Mouse (Mus musculus): Measurements from ENCODE around the gene Gapvd1. TPM values are rescaled to one million over a fixed set of nuclear protein-coding genes. Genes with fewer than 3 reads are reported as not detected.
A peak's percentile ranks its signal among the peaks of the same experiment; 100 is the strongest.

Gene Gapvd1
- polyA plus RNA-seq, 1 experiment from 2014 or later = 102 TPM

GRCm38 (mm10) chr2:34668440-34669191 is 86.4 kb downstream of the Gapvd1 start:
- H3K4me2 ChIP-seq = no peak overlapping the region
- DNase-seq (ENCODE audit: low spot score, missing footprints) = peak; percentile 84

GRCm38 (mm10) chr2:34667820-34668219 is 87.2 kb downstream of the Gapvd1 start:
- Histone ChIP-seq H3K9ac (ENCODE audit: low read length) (no peak overlapping the region), H3K36me3 (ENCODE audit: control insufficient read depth, insufficient read depth, low read length) (no peaks in the 10 kb centered on the region), H3K9me3 (ENCODE audit: control insufficient read depth, low read length) (no peaks in the 10 kb centered on the region), H3K27ac (ENCODE audit: low read depth, low read length) (no peak overlapping the region), H3K4me2 (no peak overlapping the region), H3K4me1 (ENCODE audit: control insufficient read depth, insufficient read depth, low read length) (peaks cover 3% of the 10 kb centered on the region; the same call in 1 of the 2 replicates), H3K27me3 (ENCODE audit: control insufficient read depth, insufficient read depth, low read length) (no peaks in the 10 kb centered on the region), H3K4me3 (ENCODE audit: low read depth, low read length) (no peak overlapping the region)
- ATAC-seq (ENCODE audit: low FRiP score) = no peak
- 32% methylated on average over 10 of the region's 10 CpGs for WGBS
- DNase-seq (ENCODE audit: low spot score, missing footprints) = peak; percentile 74

More at GRCm38 (mm10) chr2:34668440-34669191, 86.4 kb downstream of the Gapvd1 start:
- Histone ChIP-seq H3K9me3 (ENCODE audit: control insufficient read depth, low read length) (no peaks in the 10 kb centered on the region), H3K4me1 (ENCODE audit: control insufficient read depth, insufficient read depth, low read length) (peaks cover 3% of the 10 kb centered on the region; the same call in 1 of the 2 replicates), H3K9ac (ENCODE audit: low read length) (no peak overlapping the region), H3K4me3 (ENCODE audit: low read depth, low read length) (no peak overlapping the region), H3K27me3 (ENCODE audit: control insufficient read depth, insufficient read depth, low read length) (no peaks in the 10 kb centered on the region), H3K36me3 (ENCODE audit: control insufficient read depth, insufficient read depth, low read length) (no peaks in the 10 kb centered on the region), H3K27ac (ENCODE audit: low read depth, low read length) (no peak overlapping the region)
- 50% methylated on average over 17 of the region's 17 CpGs for WGBS
- ATAC-seq (ENCODE audit: low FRiP score) = no peak

- H3K4me1 ChIP-seq (ENCODE audit: control insufficient read depth, insufficient read depth, low read length) = 0 out of 2 replicates have a peak, but pooled peaks cover 5% of the 10 kb centered on the region
- peaks cover 6% of the 10 kb centered on the region for H3K27me3 ChIP-seq (ENCODE audit: control insufficient read depth, insufficient read depth, low read length)
- H3K9me3 ChIP-seq (ENCODE audit: control insufficient read depth, low read length) = no peaks in the 10 kb centered on the region
- no peak overlapping the region for H3K9ac ChIP-seq (ENCODE audit: low read length)
- H3K4me3 ChIP-seq (ENCODE audit: low read depth, low read length) = no peak overlapping the region
- WGBS = 63% methylated on average over 11 of the region's 11 CpGs
- no peak for ATAC-seq (ENCODE audit: low FRiP score)
- no peak overlapping the region for H3K4me2 ChIP-seq
- DNase-seq (ENCODE audit: low spot score, missing footprints) = no peak
- no peaks in the 10 kb centered on the region for H3K36me3 ChIP-seq (ENCODE audit: control insufficient read depth, insufficient read depth, low read length)
- H3K27ac ChIP-seq (ENCODE audit: low read depth, low read length) = no peak overlapping the region
Measured at GRCm38 (mm10) chr2:34647410-34647809, 107.6 kb downstream of the Gapvd1 start.

GRCm38 (mm10) chr2:34646541-34646865 is 108.5 kb downstream of the Gapvd1 start:
- Histone ChIP-seq H3K4me3 (ENCODE audit: low read depth, low read length) (peak overlapping the region; percentile 26; the same call in 1 of the 2 replicates), H3K4me2 (peak overlapping the region; percentile 43)
- WGBS = 9% methylated on average over 5 of the region's 5 CpGs

GRCm38 (mm10) chr2:34645851-34646540 is 109.0 kb downstream of the Gapvd1 start:
- WGBS = 15% methylated on average over 21 of the region's 21 CpGs
- Histone ChIP-seq H3K36me3 (ENCODE audit: control insufficient read depth, insufficient read depth, low read length) (no peaks in the 10 kb centered on the region), H3K27ac (ENCODE audit: low read depth, low read length) (no peak overlapping the region), H3K9me3 (ENCODE audit: control insufficient read depth, low read length) (no peaks in the 10 kb centered on the region), H3K9ac (ENCODE audit: low read length) (peak overlapping the region; percentile 34), H3K4me2 (peak overlapping the region; percentile 43), H3K27me3 (ENCODE audit: control insufficient read depth, insufficient read depth, low read length) (peaks cover 6% of the 10 kb centered on the region), H3K4me3 (ENCODE audit: low read depth, low read length) (peak overlapping the region; percentile 26), H3K4me1 (ENCODE audit: control insufficient read depth, insufficient read depth, low read length) (0 out of 2 replicates have a peak, but pooled peaks cover 5% of the 10 kb centered on the region)
- DNase-seq (ENCODE audit: low spot score, missing footprints) (peak; percentile 92), ATAC-seq (ENCODE audit: low FRiP score) (peak; percentile 84)

More at GRCm38 (mm10) chr2:34646541-34646865, 108.5 kb downstream of the Gapvd1 start:
- peaks cover 6% of the 10 kb centered on the region for H3K27me3 ChIP-seq (ENCODE audit: control insufficient read depth, insufficient read depth, low read length)
- no peaks in the 10 kb centered on the region for H3K36me3 ChIP-seq (ENCODE audit: control insufficient read depth, insufficient read depth, low read length)
- no peaks in the 10 kb centered on the region for H3K9me3 ChIP-seq (ENCODE audit: control insufficient read depth, low read length)
- H3K27ac ChIP-seq (ENCODE audit: low read depth, low read length) = no peak overlapping the region
- H3K4me1 ChIP-seq (ENCODE audit: control insufficient read depth, insufficient read depth, low read length) = 0 out of 2 replicates have a peak, but pooled peaks cover 5% of the 10 kb centered on the region
- no peak for DNase-seq (ENCODE audit: low spot score, missing footprints)
- no peak overlapping the region for H3K9ac ChIP-seq (ENCODE audit: low read length)
- no peak for ATAC-seq (ENCODE audit: low FRiP score)

- no peak overlapping the region for H3K4me3 ChIP-seq (ENCODE audit: low read depth, low read length)
- H3K27me3 ChIP-seq (ENCODE audit: control insufficient read depth, insufficient read depth, low read length) = peaks cover 6% of the 10 kb centered on the region
- H3K36me3 ChIP-seq (ENCODE audit: control insufficient read depth, insufficient read depth, low read length) = no peaks in the 10 kb centered on the region
- 0 out of 2 replicates have a peak, but pooled peaks cover 5% of the 10 kb centered on the region for H3K4me1 ChIP-seq (ENCODE audit: control insufficient read depth, insufficient read depth, low read length)
- H3K9me3 ChIP-seq (ENCODE audit: control insufficient read depth, low read length) = no peaks in the 10 kb centered on the region
- WGBS = 25% methylated on average over 22 of the region's 22 CpGs
- no peak overlapping the region for H3K9ac ChIP-seq (ENCODE audit: low read length)
- DNase-seq (ENCODE audit: low spot score, missing footprints) (peak; percentile 90), ATAC-seq (ENCODE audit: low FRiP score) (0 out of 2 replicates have a peak, but pooled peaks have one; percentile 8)
- H3K4me2 ChIP-seq = no peak overlapping the region
- H3K27ac ChIP-seq (ENCODE audit: low read depth, low read length) = no peak overlapping the region
Measured at GRCm38 (mm10) chr2:34644571-34645526, 110.2 kb downstream of the Gapvd1 start.

GRCm38 (mm10) chr2:34642351-34642750 is 112.7 kb downstream of the Gapvd1 start:
- WGBS = 34% methylated on average over 2 of the region's 2 CpGs
- Histone ChIP-seq H3K4me3 (ENCODE audit: low read depth, low read length) (no peak overlapping the region), H3K27ac (ENCODE audit: low read depth, low read length) (no peak overlapping the region), H3K27me3 (ENCODE audit: control insufficient read depth, insufficient read depth, low read length) (peaks cover 6% of the 10 kb centered on the region), H3K9ac (ENCODE audit: low read length) (no peak overlapping the region), H3K9me3 (ENCODE audit: control insufficient read depth, low read length) (no peaks in the 10 kb centered on the region), H3K4me1 (ENCODE audit: control insufficient read depth, insufficient read depth, low read length) (0 out of 2 replicates have a peak, but pooled peaks cover 5% of the 10 kb centered on the region), H3K4me2 (no peak overlapping the region), H3K36me3 (ENCODE audit: control insufficient read depth, insufficient read depth, low read length) (no peaks in the 10 kb centered on the region)
- ATAC-seq (ENCODE audit: low FRiP score) = no peak
- DNase-seq (ENCODE audit: low spot score, missing footprints) = no peak

GRCm38 (mm10) chr2:34639725-34640124 is 115.3 kb downstream of the Gapvd1 start:
- DNase-seq (ENCODE audit: low spot score, missing footprints) (peak; percentile 84), ATAC-seq (ENCODE audit: low FRiP score) (no peak)
- Histone ChIP-seq H3K36me3 (ENCODE audit: control insufficient read depth, insufficient read depth, low read length) (no peaks in the 10 kb centered on the region), H3K27ac (ENCODE audit: low read depth, low read length) (no peak overlapping the region), H3K4me1 (ENCODE audit: control insufficient read depth, insufficient read depth, low read length) (peaks cover 4% of the 10 kb centered on the region), H3K9me3 (ENCODE audit: control insufficient read depth, low read length) (no peaks in the 10 kb centered on the region), H3K9ac (ENCODE audit: low read length) (no peak overlapping the region), H3K27me3 (ENCODE audit: control insufficient read depth, insufficient read depth, low read length) (no peaks in the 10 kb centered on the region), H3K4me2 (no peak overlapping the region), H3K4me3 (ENCODE audit: low read depth, low read length) (no peak overlapping the region)
- WGBS = 60% methylated on average over 5 of the region's 5 CpGs

Measured in midbrain, embryonic 11.5 days (tissue).